Mouse (Mus musculus) CD4-positive, CD25-positive, alpha-beta regulatory T cell, adult 2 months (primary cell): ENCODE data around the gene Arhgap29.

Experiments
- DNase-seq: peaks from one replicate; pipeline ENCODE4 v3.0.0-alpha.2; 2012; ENCODE audit warnings: low read depth, low spot score

Gene Arhgap29

GRCm38 (mm10) chr3:122009818-122010217, 57.5 kb downstream of the Arhgap29 start:
- DNase-seq: no peak

GRCm38 (mm10) chr3:122010292-122010691, 58.0 kb downstream of the Arhgap29 start:
- DNase-seq: no peak

DNA sequence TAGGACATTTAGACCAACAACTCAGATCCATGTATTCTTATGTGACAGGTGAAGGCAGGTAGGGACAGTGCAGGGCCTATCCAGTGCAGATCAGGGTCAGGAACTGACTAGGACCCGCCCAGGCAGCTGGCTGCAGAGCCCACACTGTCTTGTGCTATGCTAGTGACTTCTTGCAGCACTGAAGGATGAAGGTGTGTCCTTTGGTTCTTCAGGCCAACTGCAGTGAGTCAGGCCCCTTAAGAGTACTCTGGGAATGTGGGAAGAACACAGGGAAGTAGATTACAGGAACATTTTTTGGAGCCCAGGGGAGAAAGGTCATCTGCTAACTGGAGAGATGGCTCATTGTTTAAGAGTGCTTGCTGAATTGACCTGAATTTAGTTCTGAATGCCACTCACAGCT, 60.1 kb downstream of the Arhgap29 start:
- no peak for DNase-seq

GRCm38 (mm10) chr3:122018421-122018820, 66.1 kb downstream of the Arhgap29 start:
- no peak for DNase-seq

- DNase-seq: no peak
These were observed 66.8 kb downstream of the Arhgap29 start for GRCm38 (mm10) chr3:122019159-122019558.

GRCm38 (mm10) chr3:122021029-122021652, 68.8 kb downstream of the Arhgap29 start:
- DNase-seq: no peak

- no peak for DNase-seq
These were observed 70.0 kb downstream of the Arhgap29 start for GRCm38 (mm10) chr3:122022355-122022754.

DNA sequence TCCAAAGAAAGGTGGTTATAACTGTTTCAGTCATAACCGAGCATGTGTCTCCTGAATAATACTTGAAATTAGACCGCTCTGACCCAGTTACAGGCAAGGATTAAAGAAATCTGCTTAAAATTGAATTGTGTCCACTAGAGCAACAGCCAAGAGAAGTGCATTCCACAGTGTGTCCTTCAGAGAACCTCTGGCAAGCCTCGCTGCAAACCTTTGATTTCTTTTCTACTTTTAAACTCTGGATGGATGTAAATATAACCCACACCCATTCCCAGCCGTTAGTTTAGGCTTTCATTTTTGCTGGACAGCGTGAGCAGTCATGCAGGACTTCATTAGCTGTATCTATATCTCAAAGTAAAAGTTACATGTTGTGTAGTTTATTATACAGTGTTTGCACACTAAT, 74.3 kb downstream of the Arhgap29 start:
- DNase-seq: no peak

DNA sequence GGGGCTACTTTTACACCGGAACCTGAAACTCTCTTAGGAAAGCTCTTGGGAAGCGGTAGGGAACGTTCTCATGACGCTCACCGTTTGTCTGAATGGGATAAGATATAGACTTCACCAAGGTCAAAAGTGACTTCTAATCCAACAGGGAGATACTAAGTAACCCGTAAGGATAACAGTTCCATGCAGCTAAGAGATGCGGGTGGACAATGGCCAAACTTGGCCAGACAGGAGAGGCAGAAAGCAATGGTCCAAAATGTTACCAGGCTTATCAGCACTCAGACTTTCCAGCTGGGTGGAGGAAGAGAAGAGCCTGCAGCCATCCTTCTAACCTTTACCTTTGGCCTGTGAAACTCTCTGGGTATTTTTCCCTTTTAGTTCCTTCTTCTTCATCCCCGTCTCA, 75.4 kb downstream of the Arhgap29 start:
- DNase-seq: no peak

DNA sequence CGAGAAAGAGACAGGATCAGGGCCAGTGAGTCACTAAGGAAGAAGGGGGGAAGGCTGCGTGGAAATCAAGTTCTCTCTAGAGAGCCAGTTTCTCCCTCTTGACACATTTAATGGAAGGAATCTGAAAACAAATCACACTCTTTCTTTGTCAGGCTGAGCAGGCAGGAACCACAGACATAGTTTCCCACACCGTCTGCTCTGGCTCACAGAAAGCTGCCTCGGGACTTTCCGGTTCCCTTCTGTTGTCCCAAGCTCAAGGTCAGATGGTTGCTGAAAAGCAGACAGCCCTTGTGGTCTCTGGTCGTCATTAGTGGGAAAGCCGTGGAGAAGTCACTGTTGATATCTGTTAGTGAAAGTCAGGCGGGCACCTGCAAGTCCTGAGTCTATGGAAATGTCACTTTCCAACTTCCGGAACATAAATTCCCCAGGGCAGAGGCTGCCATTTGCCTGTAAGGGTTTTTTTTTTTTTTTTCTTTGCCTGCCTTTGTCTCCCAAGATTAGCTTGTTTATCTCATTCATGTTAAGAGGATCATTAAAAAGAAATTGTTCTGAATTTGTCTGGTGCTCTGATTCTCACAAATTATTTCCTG, 81.0 kb downstream of the Arhgap29 start:
- no peak for DNase-seq

GRCm38 (mm10) chr3:122034240-122034639, 81.9 kb downstream of the Arhgap29 start:
- no peak for DNase-seq

DNA sequence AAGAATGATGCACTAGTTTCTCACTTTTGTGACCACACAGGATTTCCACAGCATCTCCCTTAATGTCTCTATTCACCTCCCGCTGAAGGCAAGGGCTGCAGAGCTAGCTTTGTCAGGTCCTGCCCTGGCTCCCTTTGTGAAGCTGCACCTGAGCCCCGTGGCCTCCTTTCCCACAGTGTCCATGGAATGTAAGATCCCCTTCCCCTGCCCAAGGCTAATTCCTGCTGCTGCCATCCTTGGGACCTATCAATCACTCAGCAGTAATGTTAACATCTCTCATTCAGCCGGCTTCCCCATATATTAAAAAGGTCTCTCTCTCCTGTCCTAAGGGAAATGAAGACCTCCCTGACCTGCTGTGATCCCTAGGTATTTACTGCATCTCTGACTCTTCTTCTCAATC, 82.8 kb downstream of the Arhgap29 start:
- DNase-seq: no peak

DNA sequence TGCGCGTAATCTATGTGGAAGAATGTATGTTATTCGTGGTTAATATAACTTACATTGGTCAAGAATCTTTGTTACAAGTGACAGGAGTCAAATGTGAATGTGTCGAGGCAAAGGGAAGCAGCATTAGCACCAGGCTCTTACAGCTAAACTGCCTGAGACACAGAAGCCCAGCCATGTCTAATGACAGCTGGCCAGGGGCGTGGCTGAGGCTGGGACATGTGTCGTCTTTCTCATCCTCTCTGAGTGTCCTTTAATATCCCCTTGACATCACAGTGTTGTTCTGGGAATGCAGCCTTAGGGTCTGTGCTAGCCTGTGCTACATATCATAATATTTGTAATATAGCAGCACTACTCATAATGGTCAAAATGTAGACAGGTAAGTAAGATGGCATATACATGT, 88.2 kb downstream of the Arhgap29 start:
- DNase-seq: no peak

DNA sequence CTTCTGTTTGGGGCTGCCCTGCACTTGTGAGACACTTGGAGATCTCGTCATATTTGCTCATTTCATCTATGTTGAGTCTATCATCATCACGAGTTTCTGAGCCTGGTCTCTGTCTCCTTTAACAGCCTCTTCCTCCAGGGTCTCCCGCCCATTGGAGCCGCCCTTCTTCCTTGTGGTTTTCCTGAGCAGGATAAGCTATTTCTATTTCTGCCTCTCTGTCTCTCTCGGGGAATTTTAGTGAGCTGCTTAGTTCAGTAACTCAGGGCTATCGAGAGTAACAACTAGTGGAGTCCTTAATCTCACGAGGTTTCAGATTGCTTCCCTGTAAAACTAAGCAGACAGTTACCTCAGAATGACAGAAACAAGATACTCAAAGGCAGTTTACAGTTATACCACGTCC, 90.8 kb downstream of the Arhgap29 start:
- no peak for DNase-seq

DNA sequence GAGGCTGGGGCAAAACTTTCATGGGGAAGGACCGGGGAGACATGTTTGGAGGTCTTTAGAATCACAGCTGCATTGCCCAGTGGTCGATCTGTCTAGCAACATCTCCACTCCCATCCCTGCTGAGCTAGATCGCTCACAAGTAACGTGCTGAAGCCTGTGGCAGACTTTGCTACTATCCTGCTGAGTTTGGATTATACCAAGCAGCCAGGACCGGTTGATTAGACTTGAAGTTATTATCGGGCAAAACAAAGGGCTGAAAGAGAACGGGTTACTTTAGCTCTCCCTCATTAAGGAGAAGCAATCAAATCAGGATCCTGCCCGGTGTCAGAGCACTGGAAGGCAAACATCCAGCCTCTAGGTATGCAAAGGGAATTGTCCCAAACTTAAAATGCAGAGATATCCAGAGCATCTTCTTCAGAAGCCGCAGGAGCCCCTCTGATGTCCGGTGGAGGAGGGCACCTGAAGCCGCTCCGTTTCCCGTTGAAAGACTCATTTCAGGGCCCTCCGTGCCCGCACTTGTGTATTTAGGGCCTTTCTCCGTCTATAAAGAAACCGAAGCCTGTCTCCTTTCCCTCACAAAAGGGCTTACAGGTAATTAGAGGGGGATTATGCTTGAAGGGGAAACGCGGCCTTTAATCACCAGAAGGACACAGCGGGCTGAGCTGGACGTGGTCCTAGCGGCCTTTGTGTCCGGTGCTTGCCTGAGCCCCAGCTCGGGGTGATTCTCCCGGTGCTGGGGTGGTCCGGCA, 91.6 kb downstream of the Arhgap29 start, which contains the start of gene Abca4:
TSS of gene Abca4 (plus strand) at position 645 of the 749 bp plus-strand sequence.
- no peak for DNase-seq

GRCm38 (mm10) chr3:122046187-122046620, 93.9 kb downstream of the Arhgap29 start:
- no peak for DNase-seq

DNA sequence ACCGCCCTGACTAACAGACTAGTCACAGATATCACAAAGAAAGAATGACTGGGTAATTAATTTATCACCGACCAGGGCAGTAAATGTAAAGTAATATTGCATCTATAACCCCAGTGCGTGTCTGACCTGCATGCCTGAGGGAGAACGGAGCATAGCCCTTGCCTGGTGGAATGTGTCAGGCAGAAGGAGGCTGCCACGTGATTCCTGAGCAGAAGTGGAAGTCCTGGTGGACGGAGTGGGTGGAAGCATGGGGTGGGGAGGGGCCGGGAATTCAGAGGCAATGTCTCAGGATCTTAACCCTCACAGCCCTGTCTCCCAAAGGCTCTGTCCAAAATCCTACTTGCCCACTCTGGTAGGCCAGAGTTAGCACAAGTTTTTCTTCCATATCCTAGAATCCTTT, 95.1 kb downstream of the Arhgap29 start:
- DNase-seq: no peak

DNA sequence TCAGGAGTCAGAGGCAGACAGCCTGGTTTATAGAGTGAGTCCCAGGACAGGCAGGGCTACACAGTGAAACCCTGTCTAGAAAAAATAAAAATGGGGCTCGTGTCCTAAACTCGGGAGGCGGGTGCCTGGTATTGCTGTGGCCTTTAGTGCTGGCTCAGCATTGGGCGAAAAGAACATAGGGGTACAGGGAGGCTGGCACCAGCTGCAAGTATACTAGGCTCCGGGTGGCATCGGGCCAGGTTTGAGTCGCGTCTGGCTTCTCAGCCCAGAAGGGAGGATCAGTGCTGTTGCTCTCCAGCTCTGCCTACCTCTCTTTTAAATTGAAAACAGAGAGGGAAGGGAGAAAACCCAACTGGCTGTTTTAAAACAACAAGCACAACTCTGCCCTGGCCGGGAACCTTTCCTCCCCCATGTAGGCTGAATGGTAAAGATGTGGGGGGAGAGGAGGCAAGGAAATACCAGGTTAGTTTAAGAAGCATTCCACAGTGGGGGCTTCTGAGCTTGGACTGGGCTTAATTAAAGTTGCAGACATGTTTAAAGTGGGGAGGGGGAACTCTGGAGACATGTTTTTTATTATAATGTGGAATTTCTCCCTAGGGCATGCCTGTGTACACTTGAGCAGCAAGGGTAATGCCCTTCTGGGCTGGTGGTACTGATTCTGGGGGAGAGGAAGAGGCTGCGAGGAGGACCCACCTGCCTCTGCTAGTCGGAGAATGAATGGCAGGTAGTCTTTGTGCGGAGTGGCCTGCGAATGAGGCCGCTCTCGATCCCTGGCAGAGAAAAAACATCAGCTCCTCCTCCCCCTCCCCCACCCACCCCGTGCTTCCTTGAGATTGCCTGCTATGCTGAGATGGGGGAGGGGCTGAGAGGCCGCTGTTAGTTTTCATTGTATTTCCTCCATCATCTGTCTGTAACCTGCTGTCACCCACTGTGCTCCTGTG, 95.8 kb downstream of the Arhgap29 start:
- no peak for DNase-seq

DNA sequence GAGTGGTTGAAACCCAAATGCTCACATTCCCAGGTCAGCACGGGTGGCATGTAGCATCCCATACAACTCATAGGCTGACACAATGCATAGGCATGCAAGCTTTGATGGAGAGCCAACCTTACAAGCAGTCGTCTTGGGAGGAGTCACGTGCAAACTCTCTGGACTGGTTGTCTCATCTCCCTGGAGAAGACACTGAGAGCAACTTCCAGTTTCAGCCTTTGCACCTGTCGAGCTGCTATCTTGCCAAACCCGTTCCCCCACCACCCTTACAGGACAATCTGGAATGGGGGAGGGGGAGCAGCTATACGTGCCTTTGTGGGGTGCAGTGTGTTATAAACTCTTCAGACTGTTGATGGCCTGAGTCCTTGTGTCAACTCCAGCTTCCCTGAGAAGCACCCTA, 96.8 kb downstream of the Arhgap29 start:
- no peak for DNase-seq

- DNase-seq: no peak
These were observed 106.3 kb downstream of the Arhgap29 start for GRCm38 (mm10) chr3:122058439-122059198.

DNA sequence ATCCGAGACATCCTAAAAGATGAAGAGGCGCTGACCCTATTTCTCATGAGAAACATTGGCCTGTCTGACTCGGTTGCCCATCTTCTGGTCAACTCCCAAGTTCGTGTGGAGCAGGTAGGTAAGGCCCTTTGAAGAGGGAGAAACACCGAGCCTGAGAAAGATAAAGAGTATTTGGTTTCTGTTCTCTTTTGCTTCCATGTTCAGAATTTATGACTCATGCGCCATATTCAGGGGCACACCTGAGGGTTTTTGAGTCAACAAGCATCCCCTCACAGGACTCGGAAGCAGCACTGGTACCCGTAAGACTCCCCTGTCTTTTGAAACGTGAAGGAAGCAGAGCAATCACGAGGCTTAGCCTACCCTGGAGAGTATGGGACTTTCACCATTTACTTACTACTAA, 110.2 kb downstream of the Arhgap29 start:
- DNase-seq: no peak
